Mouse (Mus musculus) hindbrain, embryonic 12.5 days (tissue): Measurements from ENCODE around the gene Slc22a15. TPM values are rescaled to one million over a fixed set of nuclear protein-coding genes. Genes with fewer than 3 reads are reported as not detected.

Source experiments
- ATAC-seq: fragments of 200-750 bp; cut with Nextera tagmentation; 2 replicates; pipeline ENCODE4 v1.8.0; 2017; ENCODE audit warnings: moderate TSS enrichment; ENCODE audit not compliant: low FRiP score
- H3K27ac ChIP-seq: fragments of 300-500 bp; sonication (generic); 2 replicates; pipeline ENCODE4 v1.5.1; 2016; ENCODE audit warnings: mild to moderate bottlenecking
- H3K27me3 ChIP-seq: fragments of 300-500 bp; sonication (generic); 2 replicates; pipeline ENCODE4 v1.6.1; 2016; ENCODE audit warnings: mild to moderate bottlenecking
- H3K36me3 ChIP-seq: fragments of 300-500 bp; sonication (generic); 2 replicates; pipeline ENCODE4 v1.6.1; 2016; ENCODE audit warnings: mild to moderate bottlenecking
- H3K4me1 ChIP-seq: fragments of 300-500 bp; sonication (generic); 2 replicates; pipeline ENCODE4 v1.6.1; 2016
- H3K4me2 ChIP-seq: fragments of 300-500 bp; sonication (generic); replicated peaks from 2 replicates; pipeline ENCODE4 v1.6.1; 2016; ENCODE audit warnings: mild to moderate bottlenecking
- H3K4me3 ChIP-seq: fragments of 300-500 bp; sonication (generic); 2 replicates; pipeline ENCODE4 v1.5.1; 2016; ENCODE audit warnings: mild to moderate bottlenecking
- H3K9ac ChIP-seq: fragments of 300-500 bp; sonication (generic); 2 replicates; pipeline ENCODE4 v1.6.1; 2016; ENCODE audit warnings: mild to moderate bottlenecking, moderate library complexity
- H3K9me3 ChIP-seq: fragments of 300-500 bp; sonication (generic); replicated peaks from 2 replicates; pipeline ENCODE4 v1.6.1; 2016; ENCODE audit warnings: mild to moderate bottlenecking
- WGBS: fragments of 180-500 bp; shearing (Covaris S2); methylation state at CpG from one replicate; pipeline ENCODE4 v1.1.7; 2016; 5-methylcytosine and 5-hydroxymethylcytosine counted together
- polyA plus RNA-seq: library from polyadenylated mRNA; unstranded; fragments of >200 nt; fragmentation: Nextera tagmentation; extraction: Ambion mirVana; gene quantifications from 2 replicates; pipeline ENCODE4 v1.2.1, GENCODE M21; 2016

Slc22a15 gene
- polyA plus RNA-seq: 9.3 and 10.4 TPM in 2 replicates

DNA sequence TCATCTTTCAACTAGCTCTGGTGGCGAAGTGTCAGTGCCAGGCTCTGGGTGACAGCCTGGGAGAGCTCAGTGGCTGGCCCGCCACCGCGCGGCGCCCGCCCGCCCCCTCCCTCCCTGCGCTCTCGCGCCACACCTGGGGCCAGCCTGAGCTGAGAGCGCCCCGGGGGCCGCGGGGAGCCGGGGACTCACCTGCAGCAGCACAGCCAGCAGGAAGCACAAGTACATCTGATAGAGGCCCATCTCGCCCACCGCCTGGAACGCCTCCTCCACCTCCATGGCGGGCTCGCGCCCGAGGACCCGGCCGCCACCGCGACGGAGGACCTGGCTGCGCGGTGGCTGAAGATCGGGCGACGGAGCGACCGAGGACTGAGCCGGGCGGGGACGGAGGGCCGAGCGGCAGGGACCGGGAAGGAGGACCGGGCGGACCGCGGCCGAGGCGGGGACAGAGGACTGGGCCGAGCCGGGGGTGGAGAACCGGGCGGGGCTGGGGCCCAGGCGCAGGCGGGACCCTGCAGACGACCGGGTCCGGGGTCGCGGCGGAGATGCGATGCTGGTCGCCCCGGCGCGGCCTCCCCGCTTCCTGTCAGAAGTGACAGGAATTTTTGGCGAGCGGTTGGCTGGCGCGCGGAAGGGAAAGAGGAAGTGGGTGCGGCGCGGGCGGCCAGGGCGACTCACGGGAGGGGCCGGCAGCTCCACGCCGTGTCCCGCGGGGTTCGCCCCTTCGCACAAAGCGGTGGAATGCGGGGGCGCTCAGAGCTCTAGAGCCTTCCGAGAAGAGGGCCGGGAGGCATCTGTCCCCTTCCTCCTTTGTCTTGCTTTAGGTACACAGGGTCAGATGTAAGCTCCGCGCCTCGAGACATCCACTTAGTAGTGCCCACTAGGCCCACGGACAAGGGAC, at the start of gene Slc22a15:
Gene Slc22a15 (minus strand): TSS at position 611 of the 898 bp plus-strand sequence.
- H3K9ac ChIP-seq: peak within 1 kb of the TSS; percentile 93
- WGBS: 1% methylated on average over 90 of the region's 92 CpGs
- H3K4me1 ChIP-seq: peaks cover 33% of the 10 kb centered on the region
- ATAC-seq: peak; percentile 91
- H3K4me2 ChIP-seq: peak within 1 kb of the TSS; percentile 71
- no peaks in the 10 kb centered on the region for H3K27me3 ChIP-seq
- 0 out of 2 replicates have a peak, but pooled peaks cover 2% of the 10 kb centered on the region for H3K36me3 ChIP-seq
- peak within 1 kb of the TSS; percentile 78 for H3K4me3 ChIP-seq
- no peaks in the 10 kb centered on the region for H3K9me3 ChIP-seq
- H3K27ac ChIP-seq: peak within 1 kb of the TSS; percentile 97

DNA sequence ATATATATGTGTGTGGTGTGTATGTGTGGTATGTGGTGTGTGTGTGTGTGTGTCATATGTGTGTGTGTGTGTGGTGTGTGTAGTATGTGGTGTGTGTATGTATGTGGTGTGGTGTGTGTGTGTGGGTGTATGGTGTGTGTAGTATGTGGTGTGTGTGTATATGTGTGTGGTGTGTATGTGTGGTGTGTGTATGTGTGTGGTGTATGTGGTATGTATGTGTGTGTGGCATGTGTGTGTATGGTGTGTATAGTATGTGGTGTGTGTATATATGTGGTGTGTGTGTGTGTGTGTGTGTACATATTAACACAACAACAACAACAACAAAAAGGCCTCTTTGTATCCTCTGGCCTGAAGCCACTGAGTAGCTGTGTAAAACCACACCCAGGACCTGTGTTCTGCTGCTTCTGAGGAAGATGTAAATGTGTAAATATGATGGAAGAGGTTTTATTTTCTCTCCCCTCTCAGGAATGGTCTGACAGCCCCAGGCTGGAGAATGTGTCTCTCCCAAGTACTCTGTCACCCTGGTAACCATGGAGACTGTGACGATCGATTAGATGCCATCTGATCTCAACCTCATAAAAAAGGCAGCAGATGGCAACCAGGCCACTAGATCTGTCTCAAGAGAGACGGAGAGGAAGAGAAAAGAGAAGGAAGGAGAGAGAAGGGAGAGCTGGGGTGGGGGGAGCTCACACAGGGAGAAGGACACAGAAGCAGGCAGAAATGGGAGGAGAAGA, 42.7 kb upstream of the Slc22a15 start:
- Histone ChIP-seq H3K4me3 (no peak overlapping the region), H3K36me3 (no peaks in the 10 kb centered on the region), H3K27me3 (no peaks in the 10 kb centered on the region), H3K4me1 (peaks cover 35% of the 10 kb centered on the region), H3K4me2 (peak overlapping the region; percentile 5; the same call in 1 of the 2 replicates), H3K27ac (peak overlapping the region; percentile 91), H3K9me3 (no peaks in the 10 kb centered on the region), H3K9ac (no peak overlapping the region; the same call in 1 of the 2 replicates)
- 10% methylated on average over 3 of the region's 3 CpGs for WGBS
- peak; percentile 89 for ATAC-seq

DNA sequence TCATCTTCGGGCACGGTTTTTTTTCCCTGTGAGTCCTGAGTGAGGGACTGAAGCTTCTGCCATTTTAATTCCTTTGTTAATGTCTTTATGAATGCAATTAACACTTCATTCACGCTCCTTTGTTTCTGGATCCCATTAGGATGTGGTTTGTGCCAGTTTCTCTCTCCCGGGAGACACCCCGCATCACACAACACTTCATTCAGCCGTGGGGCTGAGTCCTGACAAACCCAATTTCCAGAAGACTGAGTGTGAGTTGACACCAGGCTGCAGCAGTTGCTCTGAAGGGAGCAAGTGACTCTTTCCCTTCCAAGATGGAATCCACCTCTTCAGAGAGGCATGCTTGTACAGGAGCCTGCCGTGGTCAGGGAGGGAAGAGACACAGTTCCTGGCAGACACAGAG, 40.1 kb upstream of the Slc22a15 start:
- peaks cover 35% of the 10 kb centered on the region for H3K4me1 ChIP-seq
- H3K27ac ChIP-seq: peak overlapping the region; percentile 7; the same call in 1 of the 2 replicates
- no peak overlapping the region for H3K9ac ChIP-seq
- no peaks in the 10 kb centered on the region for H3K27me3 ChIP-seq
- 37% methylated on average over 7 of the region's 7 CpGs for WGBS
- H3K4me2 ChIP-seq: no peak overlapping the region
- no peak for ATAC-seq
- H3K36me3 ChIP-seq: no peaks in the 10 kb centered on the region
- H3K4me3 ChIP-seq: no peak overlapping the region
- H3K9me3 ChIP-seq: no peaks in the 10 kb centered on the region

GRCm38 (mm10) chr3:101963501-101963900, 39.2 kb upstream of the Slc22a15 start:
- no peaks in the 10 kb centered on the region for H3K9me3 ChIP-seq
- peaks cover 35% of the 10 kb centered on the region for H3K4me1 ChIP-seq
- WGBS: 26% methylated on average over 9 of the region's 9 CpGs
- peak overlapping the region; percentile 44; the same call in 1 of the 2 replicates for H3K27ac ChIP-seq
- H3K36me3 ChIP-seq: no peaks in the 10 kb centered on the region
- H3K27me3 ChIP-seq: no peaks in the 10 kb centered on the region
- no peak overlapping the region; the same call in 1 of the 2 replicates for H3K4me2 ChIP-seq
- ATAC-seq: no peak
- no peak overlapping the region for H3K9ac ChIP-seq
- H3K4me3 ChIP-seq: no peak overlapping the region

DNA sequence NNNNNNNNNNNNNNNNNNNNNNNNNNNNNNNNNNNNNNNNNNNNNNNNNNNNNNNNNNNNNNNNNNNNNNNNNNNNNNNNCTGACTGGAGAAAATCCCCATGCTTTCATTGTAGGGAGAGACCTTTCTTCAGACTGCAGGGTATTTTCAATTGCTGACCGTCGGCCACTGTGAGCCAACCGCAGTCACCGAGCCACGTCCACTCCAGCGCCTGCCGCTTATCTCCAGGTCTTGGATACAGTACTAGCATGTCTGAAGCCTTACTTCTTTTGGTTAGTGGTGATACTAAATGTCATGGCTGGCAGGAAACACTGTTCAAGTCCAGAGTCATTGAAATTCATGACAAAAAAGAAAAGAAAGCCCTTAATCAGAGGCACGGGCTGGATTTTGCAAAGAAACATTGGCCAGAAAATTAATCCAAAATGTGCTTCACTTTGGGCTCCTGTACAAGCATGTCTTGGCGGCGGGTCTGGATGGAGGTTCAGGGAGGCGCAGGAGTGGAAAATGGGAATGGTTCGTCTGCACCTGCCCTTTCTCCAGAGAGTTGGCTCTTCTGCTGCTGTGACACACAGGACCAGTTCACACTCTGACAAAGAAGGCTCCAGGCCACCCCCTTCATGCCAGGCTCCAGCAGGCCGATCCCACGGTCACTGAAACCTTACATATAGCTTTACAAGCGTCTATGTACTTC, 37.0 kb upstream of the Slc22a15 start:
- Histone ChIP-seq H3K4me2 (no peak overlapping the region), H3K4me3 (no peak overlapping the region), H3K4me1 (peaks cover 20% of the 10 kb centered on the region), H3K9me3 (no peaks in the 10 kb centered on the region), H3K9ac (no peak overlapping the region), H3K36me3 (no peaks in the 10 kb centered on the region), H3K27me3 (no peaks in the 10 kb centered on the region), H3K27ac (no peak overlapping the region)
- 88% methylated on average over 15 of the region's 15 CpGs for WGBS
- ATAC-seq: no peak

DNA sequence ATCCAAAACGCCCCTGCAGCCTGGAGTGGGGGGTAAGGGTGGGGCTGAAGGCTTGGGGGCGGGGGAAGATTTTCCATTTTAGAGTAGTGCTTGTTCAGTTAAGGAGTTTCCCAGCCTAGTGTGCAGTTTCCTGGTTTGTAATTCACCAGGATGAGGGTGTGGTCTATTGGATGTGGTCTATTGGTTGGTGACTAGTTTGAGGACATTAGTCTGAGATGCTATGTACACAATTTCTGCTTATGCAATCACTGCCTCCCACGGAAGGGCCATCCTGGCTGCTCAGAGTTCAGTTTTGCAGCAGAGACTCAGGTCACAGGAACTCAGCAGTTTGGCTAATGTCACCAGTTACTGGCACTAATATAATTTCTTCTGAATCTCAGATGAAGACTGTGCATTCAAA, 33.8 kb upstream of the Slc22a15 start:
- WGBS: 78% methylated on average over 3 of the region's 3 CpGs
- Histone ChIP-seq H3K27ac (no peak overlapping the region), H3K4me1 (peaks cover under 1% of the 10 kb centered on the region; the same call in 1 of the 2 replicates), H3K4me3 (no peak overlapping the region), H3K9me3 (no peaks in the 10 kb centered on the region), H3K36me3 (no peaks in the 10 kb centered on the region), H3K4me2 (no peak overlapping the region), H3K9ac (no peak overlapping the region), H3K27me3 (no peaks in the 10 kb centered on the region)
- ATAC-seq: no peak

DNA sequence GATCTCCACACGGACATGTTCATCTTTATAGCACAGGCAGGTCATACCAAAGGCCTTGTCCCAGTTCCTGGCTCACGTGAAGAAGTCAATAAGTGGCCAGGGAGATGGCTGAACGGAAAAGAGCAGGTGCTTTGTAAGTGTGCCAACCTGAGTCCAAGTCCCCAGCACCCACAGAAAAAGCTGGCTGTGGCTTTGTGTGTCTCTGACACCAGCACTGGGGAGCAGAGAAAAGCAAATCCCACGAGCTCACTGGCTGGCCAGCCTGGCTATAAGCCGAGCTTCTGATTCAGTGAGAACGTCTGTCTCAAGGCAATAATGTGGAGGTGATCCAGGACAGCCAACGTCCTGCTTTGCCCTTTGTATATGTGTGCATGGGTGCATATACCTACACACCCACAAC, 29.3 kb upstream of the Slc22a15 start:
- no peak overlapping the region for H3K4me3 ChIP-seq

DNA sequence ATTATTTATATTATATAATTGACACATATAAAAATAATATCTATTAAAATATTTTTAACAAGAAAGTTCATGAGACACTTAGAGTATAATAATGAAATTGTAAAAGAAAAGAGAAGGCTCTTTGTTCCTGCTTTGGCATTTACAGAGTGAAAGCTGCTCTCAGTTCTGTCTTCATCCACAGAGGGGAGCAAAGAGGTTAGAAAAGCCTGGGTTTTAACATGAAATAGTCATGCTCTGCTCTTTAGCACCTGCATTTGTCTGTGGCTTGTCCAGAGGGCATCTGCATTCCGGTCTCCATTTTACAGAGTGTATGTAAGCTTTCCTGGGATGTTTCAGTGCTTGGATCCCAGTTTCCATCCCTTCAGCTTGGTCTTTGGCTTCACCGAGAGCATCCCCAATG, 28.3 kb upstream of the Slc22a15 start:
- Histone ChIP-seq H3K4me1 (no peaks in the 10 kb centered on the region), H3K4me2 (no peak overlapping the region), H3K4me3 (no peak overlapping the region), H3K9ac (no peak overlapping the region), H3K27me3 (no peaks in the 10 kb centered on the region), H3K9me3 (no peaks in the 10 kb centered on the region), H3K27ac (no peak overlapping the region), H3K36me3 (no peaks in the 10 kb centered on the region)
- 92% methylated on average over 2 of the region's 2 CpGs for WGBS
- ATAC-seq: peak; percentile 56; the same call in 1 of the 2 replicates

More for the DNA sequence above, 29.3 kb upstream of the Slc22a15 start:
- H3K9ac ChIP-seq: no peak overlapping the region
- H3K36me3 ChIP-seq: no peaks in the 10 kb centered on the region
- WGBS: 79% methylated on average over 7 of the region's 7 CpGs
- no peaks in the 10 kb centered on the region for H3K27me3 ChIP-seq
- H3K4me1 ChIP-seq: no peaks in the 10 kb centered on the region
- H3K4me2 ChIP-seq: no peak overlapping the region
- no peaks in the 10 kb centered on the region for H3K9me3 ChIP-seq
- ATAC-seq: no peak
- H3K27ac ChIP-seq: no peak overlapping the region

GRCm38 (mm10) chr3:101948572-101948971, 24.3 kb upstream of the Slc22a15 start:
- no peak overlapping the region for H3K4me2 ChIP-seq
- no peaks in the 10 kb centered on the region for H3K4me1 ChIP-seq
- H3K9ac ChIP-seq: no peak overlapping the region
- H3K9me3 ChIP-seq: no peaks in the 10 kb centered on the region
- H3K27ac ChIP-seq: no peak overlapping the region
- no peak for ATAC-seq
- H3K36me3 ChIP-seq: no peaks in the 10 kb centered on the region
- WGBS: 71% methylated on average over 3 of the region's 3 CpGs
- no peak overlapping the region for H3K4me3 ChIP-seq
- no peaks in the 10 kb centered on the region for H3K27me3 ChIP-seq

- Histone ChIP-seq H3K9ac (no peak overlapping the region), H3K27ac (no peak overlapping the region), H3K27me3 (no peaks in the 10 kb centered on the region), H3K4me2 (no peak overlapping the region), H3K4me3 (no peak overlapping the region), H3K36me3 (no peaks in the 10 kb centered on the region), H3K9me3 (no peaks in the 10 kb centered on the region), H3K4me1 (no peaks in the 10 kb centered on the region)
- no peak for ATAC-seq
- WGBS: 66% methylated on average over 4 of the region's 4 CpGs
Measured at GRCm38 (mm10) chr3:101947250-101947649, 23.0 kb upstream of the Slc22a15 start.

- H3K9ac ChIP-seq: no peak overlapping the region
- H3K4me2 ChIP-seq: no peak overlapping the region
- no peaks in the 10 kb centered on the region for H3K4me1 ChIP-seq
- no peaks in the 10 kb centered on the region for H3K36me3 ChIP-seq
- WGBS: 84% methylated on average over 5 of the region's 5 CpGs
- no peak for ATAC-seq
- H3K27me3 ChIP-seq: no peaks in the 10 kb centered on the region
- H3K4me3 ChIP-seq: no peak overlapping the region
- no peak overlapping the region for H3K27ac ChIP-seq
- H3K9me3 ChIP-seq: no peaks in the 10 kb centered on the region
Measured at GRCm38 (mm10) chr3:101945257-101945656, 21.0 kb upstream of the Slc22a15 start.

DNA sequence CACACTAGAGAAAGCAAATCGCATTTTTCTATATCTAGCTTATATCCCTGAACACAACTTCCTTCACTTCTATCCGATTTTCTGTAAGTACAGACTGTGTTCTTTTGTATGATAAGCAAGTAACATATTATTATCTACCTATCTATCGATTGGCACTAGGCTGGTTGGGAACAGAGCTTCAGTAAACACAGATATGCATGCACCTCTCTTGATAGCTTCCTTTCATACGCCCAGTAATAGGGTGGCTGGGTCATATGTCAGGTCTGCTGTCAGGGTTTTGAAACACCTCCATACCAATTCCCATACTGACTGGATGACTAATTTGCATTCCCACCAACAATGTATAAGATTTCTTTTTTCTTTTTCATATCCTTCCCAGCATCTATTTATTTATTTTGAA, 16.2 kb upstream of the Slc22a15 start:
- no peaks in the 10 kb centered on the region for H3K27me3 ChIP-seq
- 82% methylated on average over 4 of the region's 4 CpGs for WGBS
- H3K36me3 ChIP-seq: no peaks in the 10 kb centered on the region
- no peaks in the 10 kb centered on the region for H3K9me3 ChIP-seq
- H3K4me2 ChIP-seq: no peak overlapping the region
- no peak overlapping the region for H3K9ac ChIP-seq
- no peak for ATAC-seq
- no peak overlapping the region for H3K4me3 ChIP-seq
- no peak overlapping the region for H3K27ac ChIP-seq
- no peaks in the 10 kb centered on the region for H3K4me1 ChIP-seq
